Mouse (Mus musculus): ENCODE results near the gene Wfdc2. TPM values are rescaled to one million over a fixed set of nuclear protein-coding genes. Genes with fewer than 3 reads are reported as not detected.
A peak's percentile ranks its signal among the peaks of the same experiment; 100 is the strongest.

Wfdc2 gene
- polyA plus RNA-seq, 1 experiment from 2014 or later: 1,354 TPM

- DNase-seq (ENCODE audit: low spot score) (peak; percentile 14), ATAC-seq (no peak; the same call in 1 of the 2 replicates)
- TF ChIP-seq EP300 (IDR thresholded peaks at IDR 0.05) (no peak), CTCF (IDR thresholded peaks at IDR 0.05) (no peak)
- H3K27me3 ChIP-seq (replicated peaks; ENCODE audit: insufficient read depth, low read length): no peaks in the 10 kb centered on the region
- no peaks in the 10 kb centered on the region for H3K4me1 ChIP-seq (ENCODE audit: insufficient read depth, low read depth, low read length)
- no peaks in the 10 kb centered on the region for H3K36me3 ChIP-seq (ENCODE audit: insufficient read depth, low read length)
- H3K4me3 ChIP-seq (ENCODE audit: low read depth, low read length): no peak overlapping the region
- H3K4me2 ChIP-seq (replicated peaks; ENCODE audit: low read depth, low read length): no peak overlapping the region
- no peaks in the 10 kb centered on the region for H3K9me3 ChIP-seq (ENCODE audit: low read length)
- no peak overlapping the region for H3K27ac ChIP-seq (ENCODE audit: low read length)
- WGBS: 44% methylated on average over 9 of the region's 9 CpGs
- no peak overlapping the region for H3K9ac ChIP-seq (replicated peaks; ENCODE audit: low read depth)
These were observed 10.7 kb upstream of the Wfdc2 start for GRCm38 (mm10) chr2:164551502-164551901.

- whole genome bisulfite sequencing: 40% methylated on average over 8 of the region's 8 CpGs
- no peak overlapping the region for H3K9ac ChIP-seq (replicated peaks; ENCODE audit: low read depth)
- H3K4me1 ChIP-seq (ENCODE audit: insufficient read depth, low read depth, low read length): 0 out of 2 replicates have a peak, but pooled peaks cover 3% of the 10 kb centered on the region
- no peak overlapping the region for H3K4me3 ChIP-seq (ENCODE audit: low read depth, low read length)
- no peak for TF ChIP-seq EP300 (IDR thresholded peaks at IDR 0.05)
- no peak for TF ChIP-seq CTCF (IDR thresholded peaks at IDR 0.05)
- no peak overlapping the region for H3K4me2 ChIP-seq (replicated peaks; ENCODE audit: low read depth, low read length)
- no peak for ATAC-seq
- H3K9me3 ChIP-seq (ENCODE audit: low read length): no peaks in the 10 kb centered on the region
- no peaks in the 10 kb centered on the region for H3K27me3 ChIP-seq (replicated peaks; ENCODE audit: insufficient read depth, low read length)
- peak overlapping the region; percentile 72 for H3K27ac ChIP-seq (ENCODE audit: low read length)
- H3K36me3 ChIP-seq (ENCODE audit: insufficient read depth, low read length): no peaks in the 10 kb centered on the region
- DNase-seq (ENCODE audit: low spot score): peak; percentile 61
These were observed 3.8 kb upstream of the Wfdc2 start for GRCm38 (mm10) chr2:164558426-164558825.

GRCm38 (mm10) chr2:164558991-164559645, 3.1 kb upstream of the Wfdc2 start:
- Histone ChIP-seq H3K27ac (ENCODE audit: low read length) (peak overlapping the region; percentile 72), H3K4me1 (ENCODE audit: insufficient read depth, low read depth, low read length) (0 out of 2 replicates have a peak, but pooled peaks cover 5% of the 10 kb centered on the region), H3K9me3 (ENCODE audit: low read length) (no peaks in the 10 kb centered on the region), H3K4me2 (replicated peaks; ENCODE audit: low read depth, low read length) (no peak overlapping the region), H3K27me3 (replicated peaks; ENCODE audit: insufficient read depth, low read length) (no peaks in the 10 kb centered on the region), H3K4me3 (ENCODE audit: low read depth, low read length) (no peak overlapping the region), H3K9ac (replicated peaks; ENCODE audit: low read depth) (no peak overlapping the region), H3K36me3 (ENCODE audit: insufficient read depth, low read length) (no peaks in the 10 kb centered on the region)
- DNase-seq (ENCODE audit: low spot score) (peak; percentile 76), ATAC-seq (peak; percentile 71)
- WGBS: 33% methylated on average over 16 of the region's 16 CpGs
- TF ChIP-seq CTCF (IDR thresholded peaks at IDR 0.05) (no peak), EP300 (IDR thresholded peaks at IDR 0.05) (peak; percentile 34; the same call in 1 of the 2 replicates)

- H3K27ac ChIP-seq (ENCODE audit: low read length): no peak overlapping the region
- no peaks in the 10 kb centered on the region for H3K36me3 ChIP-seq (ENCODE audit: insufficient read depth, low read length)
- H3K4me2 ChIP-seq (replicated peaks; ENCODE audit: low read depth, low read length): no peak overlapping the region
- WGBS: 82% methylated on average over 8 of the region's 8 CpGs
- ATAC-seq: no peak
- H3K4me3 ChIP-seq (ENCODE audit: low read depth, low read length): no peak overlapping the region
- TF ChIP-seq EP300 (IDR thresholded peaks at IDR 0.05): no peak
- TF ChIP-seq CTCF (IDR thresholded peaks at IDR 0.05): no peak
- H3K9ac ChIP-seq (replicated peaks; ENCODE audit: low read depth): no peak overlapping the region
- no peaks in the 10 kb centered on the region for H3K27me3 ChIP-seq (replicated peaks; ENCODE audit: insufficient read depth, low read length)
- no peak for DNase-seq (ENCODE audit: low spot score)
- 0 out of 2 replicates have a peak, but pooled peaks cover 5% of the 10 kb centered on the region for H3K4me1 ChIP-seq (ENCODE audit: insufficient read depth, low read depth, low read length)
- H3K9me3 ChIP-seq (ENCODE audit: low read length): no peaks in the 10 kb centered on the region
These were observed 2.1 kb upstream of the Wfdc2 start for GRCm38 (mm10) chr2:164560106-164560505.

- peak; percentile 37 for ATAC-seq
- Histone ChIP-seq H3K9ac (replicated peaks; ENCODE audit: low read depth) (peak overlapping the region; percentile 47), H3K27ac (ENCODE audit: low read length) (peak overlapping the region; percentile 64), H3K4me3 (ENCODE audit: low read depth, low read length) (peak overlapping the region; percentile 43), H3K9me3 (ENCODE audit: low read length) (no peaks in the 10 kb centered on the region), H3K4me2 (replicated peaks; ENCODE audit: low read depth, low read length) (peak overlapping the region; percentile 66), H3K27me3 (replicated peaks; ENCODE audit: insufficient read depth, low read length) (no peaks in the 10 kb centered on the region), H3K36me3 (ENCODE audit: insufficient read depth, low read length) (no peaks in the 10 kb centered on the region), H3K4me1 (ENCODE audit: insufficient read depth, low read depth, low read length) (0 out of 2 replicates have a peak, but pooled peaks cover 5% of the 10 kb centered on the region)
- peak; percentile 82 for DNase-seq (ENCODE audit: low spot score)
- under 1% methylated on average over 30 of the region's 32 CpGs for WGBS
- TF ChIP-seq EP300 (IDR thresholded peaks at IDR 0.05) (no peak), CTCF (IDR thresholded peaks at IDR 0.05) (peak; percentile 72)
These were observed 1.3 kb downstream of the Wfdc2 start for GRCm38 (mm10) chr2:164563339-164564038.

GRCm38 (mm10) chr2:164564346-164564745, 2.1 kb downstream of the Wfdc2 start:
- no peak for TF ChIP-seq CTCF (IDR thresholded peaks at IDR 0.05)
- TF ChIP-seq EP300 (IDR thresholded peaks at IDR 0.05): no peak
- ATAC-seq: no peak
- Histone ChIP-seq H3K9me3 (ENCODE audit: low read length) (no peaks in the 10 kb centered on the region), H3K27ac (ENCODE audit: low read length) (no peak overlapping the region), H3K27me3 (replicated peaks; ENCODE audit: insufficient read depth, low read length) (no peaks in the 10 kb centered on the region), H3K36me3 (ENCODE audit: insufficient read depth, low read length) (no peaks in the 10 kb centered on the region), H3K4me3 (ENCODE audit: low read depth, low read length) (peak overlapping the region; percentile 43; the same call in 1 of the 2 replicates), H3K4me2 (replicated peaks; ENCODE audit: low read depth, low read length) (peak overlapping the region; percentile 11; the same call in 1 of the 2 replicates), H3K9ac (replicated peaks; ENCODE audit: low read depth) (no peak overlapping the region), H3K4me1 (ENCODE audit: insufficient read depth, low read depth, low read length) (0 out of 2 replicates have a peak, but pooled peaks cover 5% of the 10 kb centered on the region)
- WGBS: 60% methylated on average over 5 of the region's 5 CpGs
- no peak for DNase-seq (ENCODE audit: low spot score)

Data from lung, postnatal 0 days (tissue).